Mouse (Mus musculus): ENCODE measurements at regions not wholly inside any gene's neighbourhood (a gene's known extent, or its start where the extent isn't known, plus 50 kb on each side); places are given as distances from the start of the nearest gene placed in this dataset.

DNA sequence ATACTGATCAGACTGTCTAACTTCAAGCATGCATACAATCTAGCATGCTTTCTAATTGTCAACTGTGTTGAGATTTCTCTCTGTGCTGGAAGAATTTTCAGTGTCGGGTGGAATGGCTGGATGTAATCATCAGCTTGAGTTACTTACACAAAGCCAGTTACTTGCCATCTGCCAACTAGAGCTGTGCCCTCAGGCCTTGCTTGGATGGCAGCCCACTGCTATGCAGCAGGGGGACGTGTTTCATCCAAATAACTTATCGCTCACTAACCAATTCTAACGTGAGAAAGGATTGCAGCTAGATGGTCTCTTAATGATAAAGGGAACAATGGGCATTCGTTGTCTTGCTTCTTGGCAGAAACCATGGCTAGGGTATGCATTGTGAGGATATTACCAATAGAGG lies 131.3 kb upstream of the Peli2 start:
- no peak for DNase-seq (ENCODE audit: extremely low spot score in 1 of 2, low spot score in 1 of 2)

DNA sequence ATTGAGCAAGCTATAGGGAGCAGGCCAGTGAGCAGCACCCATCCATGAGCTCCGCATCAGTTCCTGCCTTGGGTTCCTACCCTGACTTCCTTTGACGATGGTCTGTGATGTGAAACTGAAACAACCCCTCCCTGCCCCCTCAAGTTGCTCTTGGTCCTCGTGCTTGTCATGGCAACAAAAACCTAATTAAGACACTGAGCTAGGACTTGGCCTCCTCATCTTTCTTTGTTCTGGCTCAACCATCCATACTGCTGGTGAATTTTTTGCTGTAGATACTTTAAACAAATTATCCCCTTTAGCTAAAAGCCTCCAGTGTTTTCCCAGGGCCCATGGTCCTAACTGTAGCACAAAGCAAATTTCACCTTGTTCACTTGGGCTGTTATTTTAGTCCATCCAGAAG lies 129.9 kb upstream of the Peli2 start:
- no peak for DNase-seq (ENCODE audit: extremely low spot score in 1 of 2, low spot score in 1 of 2)

GRCm38 (mm10) chr14:47991546-47991945 lies 129.1 kb upstream of the Peli2 start:
- no peak for DNase-seq (ENCODE audit: extremely low spot score in 1 of 2, low spot score in 1 of 2)

DNA sequence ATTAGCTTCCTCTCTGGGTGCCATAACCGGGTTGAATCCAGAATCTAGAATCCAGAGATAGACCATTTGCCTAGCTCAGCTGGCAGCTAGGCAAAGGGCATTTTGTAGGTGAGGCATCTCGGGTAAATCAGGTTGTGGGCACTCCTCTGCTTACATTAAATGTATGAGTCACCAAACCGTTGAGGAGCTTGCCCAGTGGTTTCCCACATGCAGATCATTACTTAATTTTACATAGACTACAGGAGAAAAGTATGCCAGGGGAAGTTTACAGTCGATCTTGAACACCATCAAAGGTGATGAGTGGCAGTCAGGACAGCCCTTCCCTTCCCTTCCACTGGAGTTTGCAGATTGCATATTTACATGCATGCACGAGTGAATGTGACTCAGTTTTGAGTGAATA lies 128.5 kb upstream of the Peli2 start:
- DNase-seq (ENCODE audit: extremely low spot score in 1 of 2, low spot score in 1 of 2) = no peak

GRCm38 (mm10) chr14:47992851-47993250 lies 127.8 kb upstream of the Peli2 start:
- DNase-seq (ENCODE audit: extremely low spot score in 1 of 2, low spot score in 1 of 2) = no peak

DNA sequence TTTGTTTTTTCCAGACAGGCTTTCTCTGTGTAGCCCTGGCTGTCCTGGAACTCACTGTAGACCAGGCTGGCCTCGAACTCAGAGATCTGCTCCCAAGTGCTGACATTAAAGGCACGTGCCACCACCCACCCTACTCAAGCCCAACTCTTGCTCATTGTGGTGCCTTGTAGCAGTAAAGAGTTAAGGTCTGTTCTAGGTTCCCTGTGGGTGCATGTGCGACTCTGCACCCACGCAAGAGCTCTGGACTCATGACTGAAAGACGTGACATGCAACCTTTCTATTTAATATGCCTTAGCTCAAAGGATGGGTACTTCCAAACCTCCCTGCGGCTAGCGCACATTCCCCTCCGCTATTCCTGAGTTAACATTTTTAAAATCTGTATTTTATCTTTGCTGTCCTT lies 121.7 kb upstream of the Peli2 start:
- no peak for DNase-seq (ENCODE audit: extremely low spot score in 1 of 2, low spot score in 1 of 2)

GRCm38 (mm10) chr14:48005092-48005928 lies 115.3 kb upstream of the Peli2 start:
- DNase-seq (ENCODE audit: extremely low spot score in 1 of 2, low spot score in 1 of 2) = peak in 1 of 2 experiments; percentile 4

GRCm38 (mm10) chr14:48005929-48006309 lies 114.7 kb upstream of the Peli2 start:
- no peak for DNase-seq (ENCODE audit: extremely low spot score in 1 of 2, low spot score in 1 of 2)

DNA sequence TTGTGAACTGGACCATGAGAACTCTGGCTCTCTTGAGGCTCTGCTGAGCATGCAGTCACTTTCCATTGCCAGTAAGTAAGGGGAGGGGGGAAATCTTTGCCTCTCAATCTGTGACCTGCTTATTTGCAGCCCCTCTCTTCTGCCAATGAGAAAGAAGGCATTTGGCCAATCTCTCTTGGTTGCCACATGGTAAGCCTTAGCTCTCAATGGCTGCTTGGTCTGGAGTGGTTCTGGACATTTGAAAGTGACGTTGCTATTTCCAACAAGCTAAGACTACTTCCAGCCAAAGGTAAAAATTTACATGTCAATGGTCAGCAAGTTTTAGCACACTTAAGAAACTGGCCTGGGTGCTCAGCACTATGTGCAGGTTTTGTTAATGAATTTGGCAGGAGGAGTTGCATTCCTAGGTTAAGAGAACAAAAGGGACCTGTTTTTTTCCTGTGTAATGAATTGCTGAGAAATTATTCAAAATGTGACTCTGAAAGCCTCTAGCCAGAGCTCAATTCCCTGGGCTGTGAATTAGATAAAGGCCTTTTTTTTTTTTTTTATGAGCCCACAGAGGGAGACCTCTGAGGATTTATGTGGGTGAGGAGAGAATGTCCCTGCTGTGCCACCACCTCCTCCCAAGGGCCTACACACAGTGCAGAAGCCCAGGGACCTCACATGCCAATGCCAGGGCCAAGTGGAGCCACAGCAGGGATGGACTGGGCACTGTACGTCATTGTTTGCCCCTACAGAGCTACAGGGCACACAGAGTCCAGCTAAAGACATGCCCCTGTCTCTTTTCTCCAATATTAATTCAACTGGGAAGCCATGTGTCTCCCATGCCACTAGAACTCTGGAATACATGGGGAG lies 108.0 kb upstream of the Peli2 start:
- DNase-seq (ENCODE audit: extremely low spot score in 1 of 2, low spot score in 1 of 2) = peak; percentile 30 to 39

DNA sequence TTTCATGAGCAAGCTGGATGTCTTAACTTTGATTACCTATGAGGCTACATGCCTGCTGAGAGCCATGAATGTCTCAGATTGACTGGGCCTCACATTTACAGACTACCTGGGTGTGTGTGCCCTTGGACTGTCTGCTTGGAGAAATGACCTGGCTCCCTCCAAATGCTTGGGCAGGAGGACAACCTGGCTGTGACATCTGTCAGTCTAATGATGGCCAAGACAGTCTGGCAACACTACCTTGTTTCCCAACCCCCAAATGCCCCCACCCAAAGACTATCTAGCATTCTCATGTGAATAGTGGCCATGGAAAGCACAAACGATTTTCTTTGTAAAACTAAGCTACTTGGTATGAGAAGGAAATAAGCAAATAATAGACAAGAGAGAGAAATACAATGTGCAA lies 107.2 kb upstream of the Peli2 start:
- DNase-seq (ENCODE audit: extremely low spot score in 1 of 2, low spot score in 1 of 2) = no peak

DNA sequence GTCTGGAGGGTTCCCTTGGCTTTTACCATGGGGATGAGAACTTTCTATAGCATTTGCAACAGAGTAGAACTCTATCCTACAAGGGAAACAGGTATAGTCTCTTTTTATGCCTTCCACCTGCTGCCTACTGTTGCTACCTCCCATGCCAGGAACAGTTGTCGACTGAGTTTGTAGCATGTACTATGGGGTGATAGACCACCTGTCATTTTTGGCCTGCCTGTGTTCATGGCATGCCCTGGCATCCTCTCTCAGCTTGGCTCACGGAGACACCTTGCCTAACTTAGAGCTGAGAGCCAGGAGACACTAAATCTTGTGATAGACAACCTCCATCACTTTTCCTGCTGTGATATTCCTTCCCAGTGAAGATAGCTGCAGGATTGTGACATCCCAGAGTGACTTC lies 105.8 kb upstream of the Peli2 start:
- no peak for DNase-seq (ENCODE audit: extremely low spot score in 1 of 2, low spot score in 1 of 2)

DNA sequence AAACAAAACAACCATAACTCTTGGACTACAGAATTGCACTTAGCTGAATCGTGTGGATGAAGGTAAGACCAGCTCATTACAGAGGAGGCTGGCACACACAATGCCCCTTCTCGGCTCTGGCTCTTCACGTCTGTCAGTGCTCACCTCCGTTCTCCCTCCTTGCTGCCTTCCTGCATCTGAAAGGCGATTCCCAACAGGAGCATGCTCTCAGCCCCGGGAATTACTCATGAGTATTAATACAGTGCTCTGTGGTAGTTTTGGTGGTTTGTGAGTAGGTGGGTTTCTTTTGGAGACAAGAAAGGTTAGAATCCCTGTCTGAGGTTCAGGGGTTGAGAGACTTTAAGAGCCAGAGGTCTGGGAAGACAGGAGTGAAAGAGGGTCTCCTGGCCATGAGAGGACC lies 102.7 kb upstream of the Peli2 start:
- DNase-seq (ENCODE audit: extremely low spot score in 1 of 2, low spot score in 1 of 2) = no peak

GRCm38 (mm10) chr14:48019331-48019730 lies 101.3 kb upstream of the Peli2 start:
- DNase-seq (ENCODE audit: extremely low spot score in 1 of 2, low spot score in 1 of 2) = no peak

DNA sequence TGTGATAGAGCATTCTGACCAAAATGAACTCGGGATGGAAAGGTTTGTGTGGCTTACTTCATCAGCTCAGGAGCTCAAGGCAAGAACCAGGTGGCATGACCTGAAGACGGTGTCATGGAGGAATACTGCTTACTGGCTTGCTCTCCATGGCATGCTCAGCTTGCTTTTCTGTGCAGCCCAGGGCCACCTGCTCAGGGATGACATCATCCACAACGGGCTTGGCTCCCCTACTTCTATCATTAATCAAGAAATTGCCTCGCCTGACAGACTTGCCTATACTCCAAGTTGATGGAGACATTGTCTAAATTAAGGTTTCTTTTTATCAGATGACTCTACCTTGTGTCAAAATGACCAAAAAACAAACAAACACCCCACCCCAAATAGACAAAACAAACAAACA lies 98.4 kb upstream of the Peli2 start:
- DNase-seq (ENCODE audit: extremely low spot score in 1 of 2, low spot score in 1 of 2) = no peak

DNA sequence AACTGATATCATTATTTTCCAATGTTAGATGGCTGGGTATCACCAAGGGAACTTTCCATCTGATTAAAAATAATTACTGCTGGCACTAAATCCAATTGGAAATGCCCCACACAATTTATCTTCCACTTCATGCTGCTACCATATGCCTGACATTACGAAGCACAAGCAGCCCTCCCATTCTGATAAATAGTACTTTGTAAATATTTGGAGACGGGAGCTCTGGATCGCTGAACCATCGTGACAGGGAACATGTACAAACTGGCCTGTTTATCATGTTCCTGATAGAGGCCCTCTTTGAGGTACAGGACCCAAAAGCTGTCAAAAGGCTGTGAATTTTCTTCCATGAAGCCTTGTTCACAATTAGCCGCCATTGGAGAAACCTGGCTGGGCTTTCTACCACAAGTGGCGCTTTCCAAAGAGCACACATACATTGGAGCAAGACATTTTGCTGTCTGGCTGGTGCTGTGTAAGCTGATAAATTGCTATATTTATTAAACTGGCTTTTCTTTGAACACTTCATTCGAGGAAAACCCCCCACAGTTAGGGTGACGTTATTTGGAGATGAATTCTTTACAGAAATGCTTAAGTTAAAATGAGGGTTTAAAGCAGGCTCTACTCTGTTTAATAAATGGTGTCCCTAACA lies 96.5 kb upstream of the Peli2 start:
- no peak for DNase-seq (ENCODE audit: extremely low spot score in 1 of 2, low spot score in 1 of 2)

GRCm38 (mm10) chr14:48039286-48039790 lies 81.3 kb upstream of the Peli2 start:
- no peak for DNase-seq (ENCODE audit: extremely low spot score in 1 of 2, low spot score in 1 of 2)

- no peak for DNase-seq (ENCODE audit: extremely low spot score in 1 of 2, low spot score in 1 of 2)
Observed at GRCm38 (mm10) chr14:48046094-48046493, 74.5 kb upstream of the Peli2 start.

DNA sequence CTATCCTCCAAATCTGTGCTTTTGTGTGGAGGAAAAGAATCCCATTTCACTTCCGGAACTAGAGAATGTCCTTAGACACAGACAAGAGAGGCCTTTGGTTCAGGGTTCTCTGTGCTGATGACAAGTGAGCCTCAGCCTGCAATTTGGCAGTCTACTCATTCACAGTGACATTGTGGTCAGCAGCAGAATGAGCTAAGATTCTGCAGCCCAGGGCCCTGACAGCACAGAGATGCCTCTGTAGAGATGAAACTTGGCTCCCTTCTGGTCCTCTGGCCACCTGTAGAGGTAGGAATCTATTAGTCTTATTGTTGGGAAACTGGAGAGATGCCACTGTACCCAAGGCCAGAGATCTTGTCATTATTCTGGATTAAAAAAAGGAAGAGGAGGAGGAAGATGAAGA lies 73.8 kb upstream of the Peli2 start:
- no peak for DNase-seq (ENCODE audit: extremely low spot score in 1 of 2, low spot score in 1 of 2)

DNA sequence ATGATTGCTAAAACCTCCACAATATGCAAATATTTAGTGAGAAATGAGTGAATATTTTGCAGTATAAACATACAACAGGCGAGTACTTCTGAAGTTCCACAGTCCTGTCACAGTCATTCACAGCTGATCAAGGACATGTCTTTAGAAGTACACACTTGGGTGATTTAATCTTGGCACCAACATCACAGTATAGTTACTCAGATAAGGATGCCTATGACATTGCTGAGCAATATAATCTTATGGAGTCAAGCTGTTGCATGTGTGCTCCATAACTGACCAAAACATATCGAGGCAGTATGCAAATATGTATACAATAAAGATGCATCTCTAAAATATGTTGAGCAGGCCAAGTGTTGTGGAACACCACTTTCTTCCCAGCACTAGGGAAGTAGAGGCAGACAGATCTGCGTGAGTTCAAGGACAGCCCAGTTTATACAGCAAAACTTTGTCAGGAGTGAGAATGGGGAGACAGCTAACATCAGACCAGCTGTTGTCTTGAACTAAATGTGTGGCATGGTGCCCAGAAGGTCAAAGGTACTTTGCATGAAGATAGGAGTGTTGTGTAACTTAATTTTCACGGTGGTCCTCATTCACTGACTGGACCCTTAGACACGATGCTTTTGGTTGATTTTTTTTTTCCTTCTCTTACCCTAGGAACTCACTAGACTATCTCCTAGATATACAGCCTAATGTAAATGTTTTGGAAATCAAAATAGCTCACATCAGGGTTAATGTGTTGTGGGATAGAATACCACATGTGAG lies 70.7 kb upstream of the Peli2 start:
- no peak for DNase-seq (ENCODE audit: extremely low spot score in 1 of 2, low spot score in 1 of 2)

GRCm38 (mm10) chr14:48050460-48050760 lies 70.2 kb upstream of the Peli2 start:
- no peak for DNase-seq (ENCODE audit: extremely low spot score in 1 of 2, low spot score in 1 of 2)

DNA sequence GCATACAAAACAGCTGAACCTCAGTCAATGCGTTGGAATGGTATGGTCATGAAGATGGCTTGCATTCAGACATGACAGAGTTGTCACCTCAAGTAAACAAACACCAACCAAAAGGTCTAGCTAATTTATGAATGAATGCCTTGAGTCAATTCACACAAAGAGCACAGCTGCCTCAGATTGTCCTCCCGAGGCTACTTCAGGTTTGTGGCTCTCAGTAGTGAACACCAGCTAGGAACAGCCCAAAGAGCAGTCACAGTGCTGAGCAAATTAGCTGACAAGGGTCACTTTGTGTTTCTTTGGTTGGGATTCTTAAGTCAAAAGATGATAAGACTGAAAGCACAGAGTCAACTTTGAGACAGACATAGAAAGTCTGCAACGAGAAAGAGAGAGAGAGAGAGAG lies 68.7 kb upstream of the Peli2 start:
- DNase-seq (ENCODE audit: extremely low spot score in 1 of 2, low spot score in 1 of 2) = no peak
